In the genomic region with DNA sequence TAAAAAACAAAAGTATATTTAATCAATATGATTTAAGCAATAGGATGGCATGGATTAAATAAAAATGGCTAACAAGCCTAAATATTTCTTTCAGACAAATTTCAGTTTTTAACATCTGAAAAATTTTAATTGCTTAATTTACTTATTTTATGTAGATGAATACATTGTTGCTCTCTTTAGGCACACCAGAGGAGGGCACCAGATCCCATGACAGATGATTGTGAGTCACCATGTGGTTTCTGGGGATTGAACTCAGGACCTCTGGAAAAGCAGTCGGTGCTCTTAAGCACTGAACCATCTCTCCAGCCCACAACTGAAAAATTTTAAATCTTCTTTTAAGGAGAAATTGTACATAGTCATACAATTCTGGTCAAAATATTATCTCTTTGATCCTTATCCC, we compare ENCODE assay signal across 27 mouse cellular contexts. TPM values are rescaled to one million over a fixed set of nuclear protein-coding genes. Genes with fewer than 3 reads are reported as not detected.
DNase-seq lines count a peak whose midpoint lies in the region; ATAC-seq and TF ChIP-seq lines count a peak whose summit lies in the region.
"Had no signal": no experiment of that assay in that cellular context is flagged by ENCODE, and none has a peak within 500 bp of the region (broad histone marks: within the 10 kb centered on the region; RNA-seq: fewer than 3 reads in every experiment).

No protein-coding gene starts in this region.

- no peak for TF ChIP-seq POLR2A in heart, adult 2 months (IDR thresholded peaks at IDR 0.05; ENCODE audit: insufficient read depth, low read depth, low read length)

- no peak overlapping the region for H3K9ac ChIP-seq in heart, adult 2 months (ENCODE audit: low read depth, low read length)
- no peak overlapping the region for H3K9ac ChIP-seq in heart, embryonic 12.5 days
- no peak overlapping the region for H3K9ac ChIP-seq in forebrain, embryonic 13.5 days
- H3K9ac ChIP-seq: forebrain, embryonic 15.5 days; heart, embryonic 13.5 days; hindbrain, embryonic 14.5 days had no signal

- TF ChIP-seq CTCF in heart, adult 2 months (IDR thresholded peaks at IDR 0.05), result peak; percentile 42
- TF ChIP-seq CTCF in layer of hippocampus, adult 2 months (conservative IDR thresholded peaks at IDR 0.05), result peak; percentile 53

- H3K27ac ChIP-seq in heart, adult 2 months, result no peak overlapping the region
- no peak overlapping the region for H3K27ac ChIP-seq in heart, embryonic 12.5 days (ENCODE audit: poor library complexity, severe bottlenecking)
- no peak overlapping the region for H3K27ac ChIP-seq in layer of hippocampus, adult 2 months
- no peak overlapping the region for H3K27ac ChIP-seq in forebrain, embryonic 13.5 days
- H3K27ac ChIP-seq: forebrain, embryonic 10.5 days; forebrain, embryonic 15.5 days; heart, embryonic 13.5 days; hindbrain, embryonic 14.5 days; hindbrain, postnatal 0 days had no signal

- H3K4me3 ChIP-seq in heart, adult 2 months, result no peak overlapping the region
- H3K4me3 ChIP-seq in heart, embryonic 12.5 days, result no peak overlapping the region
- H3K4me3 ChIP-seq in layer of hippocampus, adult 2 months, result no peak overlapping the region
- H3K4me3 ChIP-seq in forebrain, embryonic 13.5 days, result no peak overlapping the region
- H3K4me3 ChIP-seq: forebrain, embryonic 10.5 days; forebrain, embryonic 15.5 days; heart, embryonic 13.5 days had no signal

- peaks cover 10% of the 10 kb centered on the region for H3K9me3 ChIP-seq in heart, embryonic 12.5 days (replicated peaks)
- H3K9me3 ChIP-seq in forebrain, embryonic 13.5 days (replicated peaks), result no peaks in the 10 kb centered on the region
- H3K9me3 ChIP-seq: forebrain, embryonic 10.5 days; forebrain, embryonic 15.5 days; G1E had no signal

- intact Hi-C loops in heart, adult 2 months (cut with DNase I), result no loop called here

- no peaks in the 10 kb centered on the region for H3K4me1 ChIP-seq in heart, adult 2 months (ENCODE audit: control insufficient read depth, insufficient read depth, low read length)
- H3K4me1 ChIP-seq in heart, embryonic 12.5 days (replicated peaks), result no peaks in the 10 kb centered on the region
- no peaks in the 10 kb centered on the region for H3K4me1 ChIP-seq in forebrain, embryonic 13.5 days
- H3K4me1 ChIP-seq: forebrain, embryonic 10.5 days; forebrain, embryonic 15.5 days had no signal

- no peaks in the 10 kb centered on the region for H3K27me3 ChIP-seq in heart, adult 2 months (ENCODE audit: control insufficient read depth, insufficient read depth, low read length)
- no peaks in the 10 kb centered on the region for H3K27me3 ChIP-seq in heart, embryonic 12.5 days (replicated peaks)
- H3K27me3 ChIP-seq in forebrain, embryonic 13.5 days, result no peaks in the 10 kb centered on the region
- H3K27me3 ChIP-seq: forebrain, embryonic 15.5 days; heart, embryonic 13.5 days had no signal

- no peaks in the 10 kb centered on the region for H3K36me3 ChIP-seq in heart, adult 2 months (ENCODE audit: control insufficient read depth, insufficient read depth, low read length)
- H3K36me3 ChIP-seq in heart, embryonic 12.5 days, result no peaks in the 10 kb centered on the region
- H3K36me3 ChIP-seq in forebrain, embryonic 13.5 days (ENCODE audit: poor library complexity, severe bottlenecking), result no peaks in the 10 kb centered on the region
- H3K36me3 ChIP-seq: forebrain, embryonic 10.5 days; forebrain, embryonic 15.5 days; G1E; heart, embryonic 13.5 days had no signal

- ATAC-seq in heart, embryonic 12.5 days (ENCODE audit: insufficient number of reproducible peaks, low FRiP score), result no peak
- no peak for ATAC-seq in forebrain, embryonic 13.5 days
- ATAC-seq: activated CD4-positive, CD25-positive, alpha-beta regulatory T cell, adult 4 months; forebrain, embryonic 15.5 days; hindbrain, postnatal 0 days; inflammation-experienced regulatory T-cells, adult 6 months had no signal

- no peaks in the 10 kb centered on the region for H3K79me2 ChIP-seq in heart, adult 2 months (replicated peaks; ENCODE audit: control insufficient read depth, insufficient read depth, low read length)

- 80% methylated on average over 1 of the region's 1 CpGs for WGBS in heart, adult 2 months
- 72% methylated on average over 1 of the region's 1 CpGs for WGBS in heart, embryonic 12.5 days
- 92% methylated on average over 1 of the region's 1 CpGs for WGBS in forebrain, embryonic 13.5 days

- H3K4me2 ChIP-seq in heart, embryonic 12.5 days, result no peak overlapping the region
- no peak overlapping the region for H3K4me2 ChIP-seq in forebrain, embryonic 13.5 days
- H3K4me2 ChIP-seq: forebrain, embryonic 15.5 days; heart, embryonic 13.5 days; hindbrain, embryonic 14.5 days had no signal

- no peak for DNase-seq in heart, adult 2 months
- DNase-seq in layer of hippocampus, adult 2 months (ENCODE audit: low spot score in 2 of 2), result no peak
- DNase-seq in layer of hippocampus, postnatal 14 days (ENCODE audit: low spot score in 2 of 2), result no peak
- DNase-seq in NIH3T3 (ENCODE audit: low read depth), result peak; percentile 42
- no peak for DNase-seq in spleen, postnatal 36 days (ENCODE audit: low spot score in 2 of 2)
- DNase-seq: adrenal gland, postnatal 10 days; adrenal gland, postnatal 36 days; cerebellum, adult 18-20 months; cerebellum, adult 9-10 months; cerebellum, postnatal 14 days; gastrocnemius, postnatal 14 days; heart, postnatal 14 days; heart, postnatal 4 days; kidney, adult 11 months had no signal

- no peak for TF ChIP-seq EP300 in heart, adult 2 months (IDR thresholded peaks at IDR 0.05; ENCODE audit: insufficient read depth, low read depth, low read length)

RNA-seq across cellular contexts. Expression of gene St6gal1, which starts 34.9 kb away (rescaled TPM):
- total RNA-seq in heart, adult 2 months (2021), result 1 to 10 TPM; 8.4 to 9.9 TPM
- 6.0 and 9.9 TPM in 2 replicates for polyA plus RNA-seq in heart, adult 2 months (2012; rRNA removed)
- polyA plus RNA-seq in heart, embryonic 12.5 days (2016; fragmentation: Nextera tagmentation; extraction: Ambion mirVana), result 18.9 and 21.9 TPM in 2 replicates
- total RNA-seq in layer of hippocampus, adult 2 months (2021), result 10 to 100 TPM; 15.2 to 17.3 TPM
- 10 to 100 TPM; 15.4 to 17.5 TPM for total RNA-seq in layer of hippocampus, postnatal 14 days (2021)
- 37.8 and 39.5 TPM in 2 replicates for polyA plus RNA-seq in forebrain, embryonic 13.5 days (2015; fragmentation: Nextera tagmentation; extraction: Ambion mirVana)

RNA-seq across cellular contexts. Expression of gene Adipoq, which starts 43.3 kb away (rescaled TPM):
- total RNA-seq in heart, adult 2 months (2021), result 10 to 100 TPM in 1 of 2 experiments, 1 to 10 TPM in 1; 5.9 to 13.6 TPM
- 26.4 and 52.5 TPM in 2 replicates for polyA plus RNA-seq in heart, adult 2 months (2012; rRNA removed)
- 0.18 TPM in 1 of 2 replicates, not detected in the other for polyA plus RNA-seq in heart, embryonic 12.5 days (2016; fragmentation: Nextera tagmentation; extraction: Ambion mirVana)
- total RNA-seq in layer of hippocampus, adult 2 months (2021), result not detected
- total RNA-seq in layer of hippocampus, postnatal 14 days (2021), result not detected
- polyA plus RNA-seq in forebrain, embryonic 13.5 days (2015; fragmentation: Nextera tagmentation; extraction: Ambion mirVana), result not detected in 2 replicates
- total RNA-seq: hindbrain, postnatal 0 days had no signal
- polyA plus RNA-seq: activated CD4-positive, CD25-positive, alpha-beta regulatory T cell, adult 4 months; embryonic facial prominence, embryonic 11.5 days; forebrain, embryonic 10.5 days; forebrain, embryonic 15.5 days; G1E; heart, embryonic 16.5 days; hindbrain, embryonic 11.5 days; hindbrain, embryonic 14.5 days; hindbrain, postnatal 0 days had no signal

Comparison
In these comparisons a context has a peak if more than half of its experiments do, and no peak if none do; other contexts are left out.
1. RNA of gene Adipoq, which starts 43.3 kb away (total RNA-seq): 5.9 to 13.6 TPM in heart, adult 2 months; not detected in layer of hippocampus, adult 2 months and not detected in layer of hippocampus, postnatal 14 days; every median in the first group is over 4 times any median in the second.